Mouse (Mus musculus) kidney, embryonic 15.5 days (tissue): ENCODE data around the gene Crybb1. TPM values are rescaled to one million over a fixed set of nuclear protein-coding genes. Genes with fewer than 3 reads are reported as not detected.
A peak's percentile ranks its signal among the peaks of the same experiment; 100 is the strongest.

Experiments
- ATAC-seq: fragments of 200-750 bp; cut with Nextera tagmentation; replicated peaks from 2 replicates; pipeline ENCODE4 v1.8.0; 2017; ENCODE audit warnings: moderate TSS enrichment; ENCODE audit not compliant: low FRiP score
- H3K27ac ChIP-seq: fragments of 300-500 bp; sonication (generic); 2 replicates; pipeline ENCODE4 v1.5.1; 2015; ENCODE audit warnings: mild to moderate bottlenecking, inconsistent platforms
- H3K27me3 ChIP-seq: fragments of 300-500 bp; sonication (generic); 2 replicates; pipeline ENCODE4 v1.6.1; 2015; ENCODE audit warnings: inconsistent platforms
- H3K36me3 ChIP-seq: fragments of 300-500 bp; sonication (generic); 2 replicates; pipeline ENCODE4 v1.6.1; 2015; ENCODE audit warnings: inconsistent platforms
- H3K4me1 ChIP-seq: fragments of 300-500 bp; sonication (generic); 2 replicates; pipeline ENCODE4 v1.6.1; 2015; ENCODE audit warnings: inconsistent platforms
- H3K4me2 ChIP-seq: fragments of 300-500 bp; sonication (generic); 2 replicates; pipeline ENCODE4 v1.6.1; 2015; ENCODE audit warnings: moderate library complexity, mild to moderate bottlenecking, inconsistent platforms
- H3K4me3 ChIP-seq: fragments of 300-500 bp; sonication (generic); replicated peaks from 2 replicates; pipeline ENCODE4 v1.5.1; 2015; ENCODE audit warnings: mild to moderate bottlenecking, inconsistent platforms
- H3K9ac ChIP-seq: fragments of 300-500 bp; sonication (generic); 2 replicates; pipeline ENCODE4 v1.6.1; 2015; ENCODE audit warnings: mild to moderate bottlenecking, inconsistent platforms
- H3K9me3 ChIP-seq: fragments of 300-500 bp; sonication (generic); replicated peaks from 2 replicates; pipeline ENCODE4 v1.6.1; 2016; ENCODE audit warnings: inconsistent platforms
- WGBS: fragments of 180-500 bp; shearing (Covaris S2); methylation state at CpG from one replicate; pipeline ENCODE4 v1.1.7; 2015; ENCODE audit warnings: mixed read lengths; 5-methylcytosine and 5-hydroxymethylcytosine counted together
- polyA plus RNA-seq: library from polyadenylated mRNA; unstranded; fragments of >200 nt; fragmentation: Nextera tagmentation; extraction: Ambion mirVana; gene quantifications from 2 replicates; pipeline ENCODE4 v1.2.1, GENCODE M21; 2015

Crybb1 gene
- polyA plus RNA-seq, 1 experiment from 2014 or later = 2.4 TPM

DNA sequence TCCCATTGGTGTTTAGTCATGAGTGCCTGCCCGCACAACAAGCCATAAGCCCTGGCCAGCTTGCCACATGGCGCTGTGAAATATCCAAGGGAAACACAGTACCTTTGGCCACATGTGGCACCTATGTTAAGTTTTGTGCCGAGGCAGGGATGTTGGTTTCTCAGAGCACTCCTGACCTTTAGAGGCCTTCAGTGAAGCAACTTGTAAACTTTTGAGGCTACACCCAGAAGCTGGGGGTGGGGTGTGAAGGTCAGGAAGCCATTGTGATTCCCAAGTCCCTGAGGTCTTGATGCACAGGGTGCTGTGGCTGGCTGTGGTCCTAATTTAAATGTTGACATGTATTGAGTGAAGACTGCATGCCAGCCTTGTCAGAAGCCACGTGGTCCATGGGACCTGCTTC is 43.8 kb downstream of the Crybb1 start:
- Histone ChIP-seq H3K4me3 (no peak overlapping the region), H3K27ac (peak overlapping the region; percentile 28), H3K4me2 (no peak overlapping the region), H3K36me3 (peaks cover 7% of the 10 kb centered on the region; the same call in 1 of the 2 replicates), H3K9me3 (no peaks in the 10 kb centered on the region), H3K27me3 (no peaks in the 10 kb centered on the region), H3K9ac (no peak overlapping the region), H3K4me1 (peaks cover 48% of the 10 kb centered on the region)
- WGBS = 86% methylated on average over 4 of the region's 4 CpGs
- ATAC-seq = no peak

DNA sequence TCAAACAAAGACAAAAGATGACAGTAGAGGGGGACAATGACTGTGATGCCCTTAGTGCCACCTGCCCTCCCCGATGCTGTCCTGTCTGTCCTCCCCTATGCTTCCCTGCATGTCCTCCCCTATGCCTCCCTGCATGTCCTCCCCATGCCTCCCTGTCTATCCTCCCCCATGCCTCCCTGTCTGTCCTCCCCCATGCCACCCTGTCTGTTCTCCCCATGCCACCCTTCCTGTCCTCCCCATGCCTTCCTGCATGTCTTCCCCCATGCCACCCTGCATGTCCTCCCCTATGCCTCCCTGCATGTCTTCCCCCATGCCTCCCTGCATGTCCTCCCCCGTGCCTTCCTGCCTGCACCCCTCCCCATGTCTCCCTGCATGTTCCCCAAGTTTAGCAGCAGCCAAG is 44.5 kb downstream of the Crybb1 start:
- Histone ChIP-seq H3K9me3 (no peaks in the 10 kb centered on the region), H3K4me3 (no peak overlapping the region), H3K9ac (no peak overlapping the region), H3K27ac (no peak overlapping the region), H3K4me1 (peaks cover 41% of the 10 kb centered on the region), H3K4me2 (no peak overlapping the region), H3K27me3 (no peaks in the 10 kb centered on the region), H3K36me3 (peaks cover 10% of the 10 kb centered on the region)
- no peak for ATAC-seq
- WGBS = 76% methylated on average over 2 of the region's 2 CpGs

DNA sequence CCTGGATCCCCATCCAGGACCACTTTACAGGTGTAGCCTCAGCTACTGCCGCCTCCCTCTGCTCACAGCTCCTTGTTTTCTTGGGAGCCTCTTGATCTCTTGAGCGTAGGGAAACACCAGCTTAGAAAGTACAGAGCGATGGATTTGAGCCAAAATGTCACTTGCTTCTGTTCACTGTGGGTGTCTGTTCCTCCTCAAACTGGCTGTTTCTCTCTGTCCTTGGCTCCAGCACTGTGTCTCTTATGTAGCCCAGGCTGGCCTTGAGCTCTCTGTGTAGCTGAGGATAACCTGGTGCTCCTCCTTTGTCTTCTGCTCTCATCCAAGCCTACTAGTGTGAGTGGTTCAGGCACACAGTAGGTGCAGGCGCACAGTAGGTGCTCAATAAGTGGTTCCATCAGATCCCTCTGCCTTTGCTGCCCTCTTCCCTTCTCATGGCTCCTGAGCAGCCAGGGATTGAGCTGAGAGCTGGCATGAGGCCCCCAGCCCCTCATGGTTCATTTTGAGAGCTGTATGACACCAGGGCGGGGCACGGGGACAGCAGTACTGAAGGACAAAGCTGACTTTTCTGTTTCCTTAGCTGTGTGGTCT is 45.2 kb downstream of the Crybb1 start:
- Histone ChIP-seq H3K36me3 (peaks cover 14% of the 10 kb centered on the region), H3K9ac (no peak overlapping the region), H3K4me2 (no peak overlapping the region), H3K27ac (no peak overlapping the region), H3K27me3 (no peaks in the 10 kb centered on the region), H3K9me3 (no peaks in the 10 kb centered on the region), H3K4me1 (peaks cover 35% of the 10 kb centered on the region), H3K4me3 (no peak overlapping the region)
- 85% methylated on average over 6 of the region's 6 CpGs for WGBS
- ATAC-seq = no peak

DNA sequence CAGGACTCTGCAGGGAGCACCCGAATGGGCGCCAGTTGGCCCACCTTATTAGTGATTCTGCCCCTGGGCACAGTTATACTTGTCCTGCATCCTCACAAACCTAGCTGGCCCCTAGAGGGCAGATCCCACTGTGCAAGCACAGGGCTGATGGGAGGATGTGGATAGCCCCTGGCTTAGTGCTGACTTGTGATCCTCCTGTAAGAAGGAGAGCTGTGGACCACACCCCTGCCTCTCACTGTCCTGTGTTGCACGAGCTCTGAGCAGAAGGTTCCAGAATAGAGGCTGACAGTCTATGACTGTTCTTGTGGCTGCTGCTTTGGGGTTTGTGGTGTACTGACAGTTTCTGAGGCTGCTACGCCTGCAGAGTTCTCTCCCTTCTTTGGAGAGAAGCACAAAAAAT is 46.1 kb downstream of the Crybb1 start:
- no peak overlapping the region for H3K9ac ChIP-seq
- ATAC-seq = no peak
- no peaks in the 10 kb centered on the region for H3K9me3 ChIP-seq
- peaks cover 23% of the 10 kb centered on the region for H3K36me3 ChIP-seq
- no peak overlapping the region for H3K4me2 ChIP-seq
- H3K4me1 ChIP-seq = peaks cover 26% of the 10 kb centered on the region
- H3K27ac ChIP-seq = no peak overlapping the region
- no peak overlapping the region for H3K4me3 ChIP-seq
- WGBS = 88% methylated on average over 4 of the region's 4 CpGs
- no peaks in the 10 kb centered on the region for H3K27me3 ChIP-seq

DNA sequence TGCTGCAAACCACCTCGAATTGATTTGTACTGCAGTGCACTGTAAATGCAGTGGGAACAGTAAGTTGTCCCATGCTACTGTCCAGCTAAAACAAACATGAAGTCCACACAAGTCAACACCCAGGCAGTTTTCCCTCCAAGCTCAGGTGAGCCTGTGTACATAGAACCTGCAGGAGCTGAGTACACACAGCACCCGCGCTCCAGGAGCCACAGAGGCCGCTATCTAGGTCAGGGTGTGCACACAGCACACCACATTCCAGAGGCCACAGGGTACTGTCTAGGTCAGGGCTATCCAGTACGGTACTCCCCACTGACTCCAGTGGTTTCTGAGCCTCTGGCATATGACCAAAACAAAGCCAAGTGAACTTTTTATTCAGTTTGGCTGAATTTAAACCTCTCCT is 46.7 kb downstream of the Crybb1 start:
- H3K9me3 ChIP-seq = no peaks in the 10 kb centered on the region
- H3K4me3 ChIP-seq = no peak overlapping the region
- no peak overlapping the region for H3K4me2 ChIP-seq
- H3K4me1 ChIP-seq = peaks cover 20% of the 10 kb centered on the region; the same call in 1 of the 2 replicates
- peaks cover 29% of the 10 kb centered on the region for H3K36me3 ChIP-seq
- no peaks in the 10 kb centered on the region for H3K27me3 ChIP-seq
- 83% methylated on average over 5 of the region's 5 CpGs for WGBS
- no peak overlapping the region for H3K27ac ChIP-seq
- no peak overlapping the region for H3K9ac ChIP-seq
- no peak for ATAC-seq

DNA sequence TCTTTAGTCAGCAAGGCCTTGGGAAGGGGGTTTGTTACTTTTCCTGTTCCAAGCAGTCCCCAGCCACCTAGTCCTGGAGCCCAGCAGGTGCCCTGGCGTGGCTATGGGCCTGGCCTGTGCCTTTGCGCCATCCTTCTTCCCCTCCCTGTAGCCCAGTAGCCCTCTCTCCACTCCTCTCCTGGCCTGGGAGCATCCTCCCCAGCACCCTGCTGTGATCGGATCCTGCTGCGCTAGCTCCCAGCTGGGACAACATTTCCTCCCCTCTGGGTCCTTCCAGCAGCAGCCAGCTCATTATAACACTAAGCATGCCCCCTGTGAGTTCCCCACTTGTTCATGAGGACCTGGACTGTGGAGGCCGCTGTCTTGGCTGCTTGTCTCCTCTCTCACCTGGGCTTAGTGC is 50.2 kb downstream of the Crybb1 start:
- H3K4me1 ChIP-seq = no peaks in the 10 kb centered on the region
- H3K27me3 ChIP-seq = no peaks in the 10 kb centered on the region
- WGBS = 70% methylated on average over 5 of the region's 5 CpGs
- no peak overlapping the region for H3K4me2 ChIP-seq
- no peak for ATAC-seq
- peaks cover 63% of the 10 kb centered on the region for H3K36me3 ChIP-seq
- no peak overlapping the region for H3K9ac ChIP-seq
- H3K27ac ChIP-seq = no peak overlapping the region
- no peaks in the 10 kb centered on the region for H3K9me3 ChIP-seq
- no peak overlapping the region for H3K4me3 ChIP-seq

DNA sequence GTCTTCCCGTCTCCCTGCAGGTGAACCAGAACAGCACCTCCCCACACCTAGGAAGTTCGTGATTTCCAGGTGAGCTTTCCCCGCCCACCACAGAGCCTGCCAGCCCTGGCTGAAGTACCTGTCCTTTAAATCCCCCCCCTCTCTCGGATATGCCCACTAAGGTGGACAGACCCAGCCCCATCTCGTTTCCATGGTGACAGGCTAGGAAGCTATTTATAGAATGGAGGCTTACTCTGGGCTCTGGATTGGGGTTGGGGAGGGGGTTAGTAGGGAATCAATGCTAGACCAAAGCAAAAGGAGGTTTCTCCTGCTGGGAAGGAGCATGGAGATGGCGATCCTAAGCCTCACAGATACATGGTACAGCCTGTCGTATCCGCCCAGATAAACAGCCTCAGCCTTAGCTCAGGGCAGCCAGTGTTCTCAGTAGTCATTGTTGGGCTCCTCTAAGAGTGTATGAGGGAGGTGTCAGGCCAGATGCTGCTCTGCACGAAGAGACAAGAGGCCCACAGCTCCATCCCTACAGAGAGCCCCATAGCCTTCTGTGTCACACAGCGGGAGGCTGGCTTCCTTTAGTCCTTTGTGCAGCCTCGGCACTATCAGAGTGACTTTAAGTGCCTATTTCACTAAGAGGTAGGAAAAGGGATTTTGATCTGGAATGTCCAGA is 57.7 kb downstream of the Crybb1 start:
- Histone ChIP-seq H3K36me3 (peaks cover 76% of the 10 kb centered on the region), H3K4me3 (no peak overlapping the region), H3K9ac (no peak overlapping the region), H3K9me3 (no peaks in the 10 kb centered on the region), H3K27ac (no peak overlapping the region), H3K4me1 (peaks cover 13% of the 10 kb centered on the region), H3K27me3 (no peaks in the 10 kb centered on the region), H3K4me2 (no peak overlapping the region)
- WGBS = 86% methylated on average over 11 of the region's 11 CpGs
- ATAC-seq = no peak

DNA sequence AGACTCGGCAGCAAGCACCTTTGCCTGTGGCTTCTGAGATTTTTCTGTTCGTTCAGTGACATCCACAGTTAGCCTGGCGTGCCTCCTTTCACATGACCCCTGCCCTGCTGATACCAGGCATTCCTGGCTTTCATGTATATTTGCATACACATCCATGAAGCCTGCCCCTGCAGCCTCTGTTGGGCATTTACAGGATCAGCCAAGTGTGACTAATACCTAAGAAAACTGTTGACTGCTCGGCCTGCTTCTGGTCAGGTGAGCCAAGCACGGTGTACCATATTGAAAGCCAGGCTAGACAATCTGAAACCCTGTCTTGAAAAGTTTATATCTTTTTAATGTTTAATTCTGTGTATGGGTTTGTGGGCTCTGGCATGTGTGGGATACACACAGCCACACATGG is 60.9 kb downstream of the Crybb1 start:
- H3K4me3 ChIP-seq = no peak overlapping the region
- H3K27me3 ChIP-seq = no peaks in the 10 kb centered on the region
- ATAC-seq = no peak
- no peak overlapping the region for H3K4me2 ChIP-seq
- H3K27ac ChIP-seq = peak overlapping the region; percentile 46; the same call in 1 of the 2 replicates
- H3K9me3 ChIP-seq = no peaks in the 10 kb centered on the region
- H3K4me1 ChIP-seq = peaks cover 13% of the 10 kb centered on the region
- H3K36me3 ChIP-seq = peaks cover 46% of the 10 kb centered on the region
- 72% methylated on average over 5 of the region's 5 CpGs for WGBS
- H3K9ac ChIP-seq = no peak overlapping the region

DNA sequence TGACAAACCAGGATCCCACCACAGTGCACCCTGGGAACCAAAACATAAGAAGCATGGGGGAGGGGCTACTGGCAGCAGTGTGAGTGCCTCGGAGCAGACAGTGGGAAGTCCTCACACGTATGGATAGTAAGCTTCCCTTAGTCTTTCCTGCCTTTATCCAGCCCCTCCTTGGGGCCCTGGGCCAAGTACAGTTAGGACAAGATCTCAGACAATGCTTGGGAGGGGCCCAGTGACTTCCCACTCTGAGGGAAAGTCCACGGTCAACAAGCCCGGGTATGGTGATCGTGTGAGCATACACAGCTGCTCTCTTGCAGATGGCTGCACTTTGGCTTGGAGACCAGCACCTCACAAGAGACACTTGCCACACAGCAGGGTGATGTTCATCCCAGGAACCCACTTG is 61.7 kb downstream of the Crybb1 start:
- Histone ChIP-seq H3K4me1 (peaks cover 13% of the 10 kb centered on the region), H3K27me3 (no peaks in the 10 kb centered on the region), H3K4me2 (no peak overlapping the region), H3K9ac (no peak overlapping the region), H3K4me3 (no peak overlapping the region), H3K9me3 (no peaks in the 10 kb centered on the region), H3K36me3 (peaks cover 39% of the 10 kb centered on the region), H3K27ac (no peak overlapping the region)
- WGBS = 50% methylated on average over 5 of the region's 5 CpGs
- no peak for ATAC-seq

Other genes with a start within 250 kb of the Crybb1 start
- 0.99 and 1.1 TPM in 2 replicates for gene Cryba4, start 3.3 kb upstream of the Crybb1 start, polyA plus RNA-seq
- gene Tpst2, start 20.9 kb downstream of the Crybb1 start, polyA plus RNA-seq = 53.4 and 60.0 TPM in 2 replicates
- gene Tfip11, start 70.5 kb downstream of the Crybb1 start, polyA plus RNA-seq = 30.5 and 33.8 TPM in 2 replicates
- gene Srrd, start 87.2 kb downstream of the Crybb1 start, polyA plus RNA-seq = 38.5 and 44.8 TPM in 2 replicates
- gene Hps4, start 87.3 kb downstream of the Crybb1 start, polyA plus RNA-seq = 33.4 and 39.1 TPM in 2 replicates
- gene Gm6583, start 100.2 kb downstream of the Crybb1 start, polyA plus RNA-seq = 0.19 and 0.26 TPM in 2 replicates
- 6.9 and 8.1 TPM in 2 replicates for gene Asphd2, start 139.1 kb downstream of the Crybb1 start, polyA plus RNA-seq
- not detected in 2 replicates for gene Gm6588, start 193.6 kb downstream of the Crybb1 start, polyA plus RNA-seq